Mouse (Mus musculus) heart, adult 2 months (tissue): ENCODE data around the gene Wdr60.

Source experiments
- CTCF ChIP-seq: fragments of 200-600 bp; IDR thresholded peaks from 2 replicates; pipeline ENCODE4 v1.8.1; 2022; ENCODE audit warnings: antibody characterized with exemption, mild to moderate bottlenecking, moderate library complexity
- POLR2A ChIP-seq: fragments of 200-500 bp; IDR thresholded peaks from 2 replicates; pipeline ENCODE4 v1.6.1; 2011; ENCODE audit warnings: mild to moderate bottlenecking, low read depth, low read length, control low read depth; ENCODE audit not compliant: insufficient read depth

- TF ChIP-seq CTCF = no peak
- no peak for TF ChIP-seq POLR2A
Observed at GRCm38 (mm10) chr12:116307870-116308269, 45.0 kb upstream of the Wdr60 start.
